Mouse (Mus musculus) embryonic facial prominence, embryonic 11.5 days (tissue): Measurements from ENCODE around the gene Tmem11. TPM values are rescaled to one million over a fixed set of nuclear protein-coding genes. Genes with fewer than 3 reads are reported as not detected.

Experiments used
- ATAC-seq: fragments of 200-750 bp; cut with Nextera tagmentation; replicated peaks from 2 replicates; pipeline ENCODE4 v1.8.0; 2017; ENCODE audit warnings: low read depth; ENCODE audit not compliant: insufficient number of reproducible peaks, low FRiP score, low TSS enrichment
- DNase-seq: peaks from one replicate; pipeline ENCODE4 v3.0.0-alpha.2; 2015; ENCODE audit warnings: low spot score
- H3K27ac ChIP-seq: fragments of 300-500 bp; sonication (generic); replicated peaks from 2 replicates; pipeline ENCODE4 v1.5.1; 2014; ENCODE audit warnings: mild to moderate bottlenecking, low read depth, low read length, control low read depth
- H3K27me3 ChIP-seq: fragments of 300-500 bp; sonication (generic); 2 replicates; pipeline ENCODE4 v1.6.1; 2014; ENCODE audit warnings: mild to moderate bottlenecking, low read length, moderate library complexity, mixed read lengths; ENCODE audit not compliant: control insufficient read depth, insufficient read depth
- H3K36me3 ChIP-seq: fragments of 300-500 bp; sonication (generic); replicated peaks from 2 replicates; pipeline ENCODE4 v1.6.1; 2014; ENCODE audit warnings: low read depth, mild to moderate bottlenecking, low read length, moderate library complexity, mixed read lengths; ENCODE audit not compliant: control insufficient read depth, insufficient read depth
- H3K4me1 ChIP-seq: fragments of 300-500 bp; sonication (generic); 2 replicates; pipeline ENCODE4 v1.6.1; 2014; ENCODE audit warnings: low read length, mixed read lengths; ENCODE audit not compliant: control insufficient read depth, insufficient read depth
- H3K4me2 ChIP-seq: fragments of 300-500 bp; sonication (generic); 2 replicates; pipeline ENCODE4 v1.6.1; 2014; ENCODE audit warnings: low read depth, mild to moderate bottlenecking, control low read depth, low read length, moderate library complexity
- H3K4me3 ChIP-seq: fragments of 300-500 bp; sonication (generic); 2 replicates; pipeline ENCODE4 v1.5.1; 2014; ENCODE audit warnings: low read depth, low read length, control low read depth
- H3K9ac ChIP-seq: fragments of 300-500 bp; sonication (generic); replicated peaks from 2 replicates; pipeline ENCODE4 v1.6.1; 2014; ENCODE audit warnings: mild to moderate bottlenecking, control low read depth, low read length
- H3K9me3 ChIP-seq: fragments of 300-500 bp; sonication (generic); replicated peaks from 2 replicates; pipeline ENCODE4 v1.6.1; 2016; ENCODE audit warnings: mild to moderate bottlenecking, low read length, inconsistent platforms, mixed read lengths; ENCODE audit not compliant: control insufficient read depth
- whole genome bisulfite sequencing: fragments of 180-500 bp; shearing (Covaris S2); extraction: QIAGEN DNeasy Blood & Tissue Kit; methylation state at CpG from one replicate; pipeline ENCODE4 v1.1.7; 2014; 5-methylcytosine and 5-hydroxymethylcytosine counted together
- polyA plus RNA-seq: library from polyadenylated mRNA; unstranded; fragments of >200 nt; fragmentation: Nextera tagmentation; extraction: Ambion mirVana; gene quantifications from 2 replicates; pipeline ENCODE4 v1.2.1, GENCODE M21; 2014

Tmem11 gene
- polyA plus RNA-seq, 1 experiment from 2014 or later, result 60.4 TPM

DNA sequence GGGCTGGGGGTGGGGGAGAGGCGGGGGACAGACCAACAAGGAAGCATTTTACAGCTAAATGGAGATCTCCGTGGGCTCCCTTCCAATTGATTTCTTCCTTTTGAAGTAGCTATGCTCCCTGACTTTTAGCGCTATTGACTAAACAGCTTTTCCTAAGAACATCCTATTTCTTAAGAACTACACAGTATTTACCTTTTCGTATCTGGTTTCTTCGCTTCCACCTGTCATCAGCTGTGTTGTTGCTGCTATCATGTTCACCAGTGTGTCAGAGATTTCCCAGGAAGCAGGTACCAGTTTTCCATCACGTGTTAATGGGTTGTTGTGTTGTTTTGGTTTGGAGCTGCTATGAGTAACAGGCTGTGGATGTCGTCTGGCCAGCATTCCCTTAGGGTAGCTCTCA, 35.4 kb upstream of the Tmem11 start, which contains the start of gene Natd1:
Natd1 (minus strand) TSS at position 260 of the 400 bp plus-strand sequence.
- H3K4me3 ChIP-seq, result peak within 1 kb of the TSS; percentile 82
- H3K27me3 ChIP-seq, result no peaks in the 10 kb centered on the region
- H3K4me2 ChIP-seq, result peak within 1 kb of the TSS; percentile 67
- WGBS, result 36% methylated on average over 7 of the region's 7 CpGs
- no peaks in the 10 kb centered on the region for H3K9me3 ChIP-seq
- no peaks in the 10 kb centered on the region for H3K4me1 ChIP-seq
- H3K27ac ChIP-seq, result no peak within 1 kb of the TSS
- no peak for ATAC-seq
- peak within 1 kb of the TSS; percentile 81 for H3K9ac ChIP-seq
- no peaks in the 10 kb centered on the region for H3K36me3 ChIP-seq
- DNase-seq, result no peak

DNA sequence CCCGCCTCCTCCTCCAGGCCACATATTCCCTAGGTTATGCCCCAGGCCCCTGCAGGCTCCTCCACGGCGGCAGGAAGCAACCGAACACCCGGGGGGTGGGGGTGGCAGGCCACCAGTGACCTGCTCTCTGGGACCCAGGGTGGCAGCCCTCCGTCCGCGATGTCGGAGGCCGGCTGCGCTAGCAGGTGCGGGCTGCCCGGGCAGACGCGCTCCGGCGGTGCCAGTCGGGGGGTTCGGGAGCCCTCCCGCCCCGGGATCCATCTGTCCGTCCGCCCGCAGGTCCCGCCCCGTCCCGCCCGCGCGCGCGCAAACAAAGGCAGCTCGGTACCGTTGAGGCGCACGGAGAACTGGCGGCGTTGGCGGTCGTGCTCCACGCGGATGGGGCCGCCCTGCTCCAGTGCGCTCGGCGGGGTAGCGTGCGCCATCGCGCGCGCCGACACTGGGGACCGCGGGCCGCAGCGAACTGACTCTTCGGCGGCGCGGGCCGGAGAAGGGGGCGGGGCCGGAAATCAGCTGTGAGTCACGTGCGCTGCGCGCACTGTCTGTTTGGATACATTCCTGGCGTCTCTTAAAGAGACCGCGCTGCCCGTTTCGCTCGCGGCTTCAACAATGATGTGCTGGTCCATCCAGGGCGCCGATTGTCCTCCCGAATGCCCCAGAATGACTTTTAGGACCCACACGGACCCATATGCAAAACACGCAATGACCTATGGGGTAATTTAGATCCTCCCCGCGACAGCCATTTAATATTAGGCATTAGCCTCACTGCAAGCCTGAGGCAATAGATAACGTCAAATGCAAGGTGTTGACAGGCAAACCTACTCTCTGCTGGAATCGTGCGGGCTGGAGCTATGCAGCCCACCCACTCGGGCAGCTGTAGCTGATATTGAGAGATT, 34.5 kb upstream of the Tmem11 start:
- no peak overlapping the region for H3K27ac ChIP-seq
- H3K4me2 ChIP-seq, result peak overlapping the region; percentile 67
- DNase-seq (peak; percentile 96), ATAC-seq (peak; percentile 89)
- no peaks in the 10 kb centered on the region for H3K9me3 ChIP-seq
- H3K36me3 ChIP-seq, result no peaks in the 10 kb centered on the region
- H3K9ac ChIP-seq, result peak overlapping the region; percentile 81
- H3K27me3 ChIP-seq, result no peaks in the 10 kb centered on the region
- peak overlapping the region; percentile 82 for H3K4me3 ChIP-seq
- no peaks in the 10 kb centered on the region for H3K4me1 ChIP-seq
- WGBS, result under 1% methylated on average over 85 of the region's 86 CpGs

DNA sequence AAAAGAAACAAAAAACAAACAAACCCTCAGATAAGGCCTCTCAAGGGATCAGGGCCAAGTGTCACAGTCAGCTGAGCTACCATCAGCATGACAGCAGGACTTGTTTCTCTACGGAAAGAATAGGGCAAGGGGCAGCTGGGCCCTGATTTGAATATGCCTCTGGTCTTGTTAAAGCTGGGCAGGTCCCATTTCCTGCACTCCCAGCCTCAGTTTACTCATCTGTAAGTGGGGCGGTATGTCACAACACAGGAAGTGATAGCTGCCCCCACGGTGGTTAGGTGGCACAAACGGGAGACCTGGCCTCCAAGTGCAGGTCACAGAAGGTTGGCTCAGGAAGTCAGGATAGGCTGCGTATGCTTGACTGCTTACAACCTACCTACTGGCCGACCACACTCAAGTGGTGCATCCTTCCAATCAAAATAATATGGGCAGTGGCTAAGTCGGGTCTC, 33.5 kb upstream of the Tmem11 start:
- H3K4me3 ChIP-seq, result peak overlapping the region; percentile 82
- ATAC-seq, result no peak
- H3K27ac ChIP-seq, result no peak overlapping the region
- 28% methylated on average over 7 of the region's 7 CpGs for WGBS
- no peaks in the 10 kb centered on the region for H3K9me3 ChIP-seq
- H3K36me3 ChIP-seq, result no peaks in the 10 kb centered on the region
- peak overlapping the region; percentile 81 for H3K9ac ChIP-seq
- no peaks in the 10 kb centered on the region for H3K4me1 ChIP-seq
- no peak for DNase-seq
- peak overlapping the region; percentile 67 for H3K4me2 ChIP-seq
- H3K27me3 ChIP-seq, result no peaks in the 10 kb centered on the region

DNA sequence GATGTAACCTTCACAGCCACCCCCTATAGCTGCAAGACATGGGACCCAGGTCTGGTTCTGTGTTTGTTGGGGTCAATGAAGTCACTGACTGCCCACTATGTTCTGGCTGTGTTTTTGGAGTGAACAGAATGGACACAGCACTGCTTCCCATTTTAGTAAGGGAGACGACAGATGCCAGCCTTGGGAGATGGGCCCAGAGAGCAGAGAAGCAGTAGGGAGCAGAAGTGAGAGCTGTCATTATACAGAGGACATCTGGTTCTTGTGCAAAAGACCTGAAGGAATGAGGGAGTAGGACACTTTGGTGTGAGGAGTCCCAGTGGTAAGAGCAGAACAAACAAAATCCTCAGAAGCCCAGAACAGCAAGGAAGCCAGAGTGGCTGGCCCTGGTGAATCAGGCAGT, 30.6 kb upstream of the Tmem11 start:
- H3K9ac ChIP-seq, result no peak overlapping the region
- no peak overlapping the region for H3K4me3 ChIP-seq
- H3K4me2 ChIP-seq, result no peak overlapping the region
- 85% methylated on average over 1 of the region's 1 CpGs for WGBS
- no peaks in the 10 kb centered on the region for H3K4me1 ChIP-seq
- H3K36me3 ChIP-seq, result peaks cover 7% of the 10 kb centered on the region; the same call in 1 of the 2 replicates
- no peaks in the 10 kb centered on the region for H3K9me3 ChIP-seq
- DNase-seq (no peak), ATAC-seq (no peak)
- no peaks in the 10 kb centered on the region for H3K27me3 ChIP-seq
- no peak overlapping the region for H3K27ac ChIP-seq

DNA sequence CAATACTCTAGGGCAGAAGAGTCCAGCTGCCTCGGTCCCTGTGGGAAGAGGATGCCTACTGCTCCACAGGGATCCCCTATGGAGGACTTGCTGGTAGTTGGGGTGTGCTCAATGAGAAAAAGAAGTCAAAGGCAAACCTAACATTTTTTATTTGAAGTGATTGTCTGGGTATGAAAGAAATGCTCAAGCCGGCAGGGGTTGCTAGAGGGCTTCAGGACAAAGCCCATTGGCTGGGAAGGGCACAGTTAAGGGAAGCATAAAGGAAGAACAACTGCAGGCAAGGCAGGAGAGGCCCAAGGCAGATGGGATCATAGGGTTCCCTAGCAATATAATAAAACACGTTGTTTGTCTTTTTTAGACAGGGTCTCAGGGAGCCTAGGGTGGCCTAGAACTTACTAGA, 29.0 kb upstream of the Tmem11 start:
- no peak overlapping the region for H3K4me3 ChIP-seq
- H3K4me1 ChIP-seq, result no peaks in the 10 kb centered on the region
- no peak overlapping the region for H3K9ac ChIP-seq
- H3K27me3 ChIP-seq, result no peaks in the 10 kb centered on the region
- no peak overlapping the region for H3K27ac ChIP-seq
- no peaks in the 10 kb centered on the region for H3K9me3 ChIP-seq
- no peak overlapping the region for H3K4me2 ChIP-seq
- ATAC-seq, result no peak
- peaks cover 7% of the 10 kb centered on the region; the same call in 1 of the 2 replicates for H3K36me3 ChIP-seq
- DNase-seq, result no peak
- WGBS, result 66% methylated on average over 3 of the region's 3 CpGs

DNA sequence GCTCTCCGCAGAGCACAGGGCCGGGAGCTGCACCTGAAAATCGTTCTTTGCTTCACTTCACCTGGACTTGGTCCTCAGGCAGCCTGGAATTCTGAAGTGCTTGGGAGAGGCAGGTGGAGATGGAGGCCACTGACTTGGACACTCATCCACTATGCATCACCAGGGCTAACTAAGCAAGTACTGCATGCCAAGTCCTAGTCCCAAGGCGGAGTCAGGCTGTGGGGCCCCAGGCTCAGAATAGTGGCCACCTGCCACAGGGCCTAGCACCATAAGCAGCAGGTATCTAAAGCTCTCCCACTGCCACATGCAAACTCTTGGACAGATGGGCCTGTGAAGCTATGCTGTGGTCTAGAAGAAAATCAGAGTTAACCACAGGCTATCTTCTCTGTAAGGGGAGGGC, 27.4 kb upstream of the Tmem11 start:
- Histone ChIP-seq H3K36me3 (peaks cover 7% of the 10 kb centered on the region; the same call in 1 of the 2 replicates), H3K27ac (no peak overlapping the region), H3K4me2 (no peak overlapping the region), H3K27me3 (no peaks in the 10 kb centered on the region), H3K4me1 (no peaks in the 10 kb centered on the region), H3K4me3 (no peak overlapping the region), H3K9me3 (no peaks in the 10 kb centered on the region), H3K9ac (no peak overlapping the region)
- DNase-seq (no peak), ATAC-seq (no peak)
- WGBS, result 94% methylated on average over 4 of the region's 4 CpGs

DNA sequence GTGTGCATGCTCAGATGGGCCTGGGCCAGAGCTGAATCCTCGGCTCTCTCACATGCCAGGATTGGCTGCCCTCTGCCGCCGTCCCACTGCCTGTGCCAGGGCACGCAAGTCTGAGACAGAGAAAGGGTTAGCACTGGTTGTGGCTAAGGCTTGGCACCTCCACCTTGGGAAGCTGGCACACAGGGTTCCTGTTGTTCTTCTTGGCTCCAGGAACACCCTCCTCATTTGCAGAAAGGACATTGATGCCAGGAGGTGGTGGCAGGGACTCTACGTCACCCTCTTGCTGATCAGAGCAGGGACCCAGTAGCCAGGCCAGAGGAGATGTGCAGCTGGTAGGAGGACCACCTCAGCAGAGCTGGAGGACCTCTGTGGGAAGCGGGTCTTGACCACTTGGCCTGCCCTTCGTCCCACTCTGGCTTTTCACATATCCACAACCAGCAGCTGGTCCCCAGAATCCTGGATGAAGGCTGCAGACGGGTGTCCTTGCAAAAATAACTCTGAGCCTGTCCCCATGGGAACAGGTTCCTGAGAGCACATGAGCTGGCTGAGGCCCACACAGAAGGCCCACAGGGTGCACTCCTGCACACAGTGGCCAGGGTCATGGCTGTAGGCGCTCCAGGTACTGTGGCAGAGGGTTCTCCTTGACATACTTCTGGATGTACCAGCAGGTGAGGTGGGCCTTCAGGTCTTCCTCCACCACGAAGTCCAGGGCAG, 26.5 kb upstream of the Tmem11 start:
- 91% methylated on average over 10 of the region's 10 CpGs for WGBS
- Histone ChIP-seq H3K4me2 (no peak overlapping the region), H3K4me3 (no peak overlapping the region), H3K9me3 (no peaks in the 10 kb centered on the region), H3K9ac (no peak overlapping the region), H3K27ac (no peak overlapping the region), H3K4me1 (no peaks in the 10 kb centered on the region), H3K36me3 (peaks cover 7% of the 10 kb centered on the region; the same call in 1 of the 2 replicates), H3K27me3 (no peaks in the 10 kb centered on the region)
- DNase-seq, result no peak
- no peak for ATAC-seq

DNA sequence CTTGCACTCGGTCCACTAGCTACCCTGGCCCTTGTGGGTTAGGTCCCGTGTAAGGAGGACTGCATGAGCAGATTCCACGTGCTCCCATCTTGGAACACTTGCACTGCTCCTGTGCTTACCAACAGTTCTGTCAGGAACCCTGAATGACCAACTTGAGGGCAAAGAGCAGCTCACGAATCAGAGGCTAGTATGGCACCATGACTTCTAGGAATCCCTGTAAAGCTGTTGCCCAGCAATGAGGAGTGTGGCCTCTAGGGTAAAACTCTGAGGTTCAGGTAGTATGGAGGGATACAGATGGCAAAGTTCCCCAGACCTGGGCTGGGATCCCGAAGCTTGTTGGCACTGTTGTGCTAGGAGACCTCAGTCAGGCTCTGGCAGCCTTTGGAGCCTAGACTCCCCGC, 24.6 kb upstream of the Tmem11 start:
- DNase-seq (no peak), ATAC-seq (no peak)
- Histone ChIP-seq H3K27me3 (no peaks in the 10 kb centered on the region), H3K9me3 (no peaks in the 10 kb centered on the region), H3K9ac (no peak overlapping the region), H3K36me3 (peaks cover 7% of the 10 kb centered on the region; the same call in 1 of the 2 replicates), H3K4me1 (no peaks in the 10 kb centered on the region), H3K4me3 (no peak overlapping the region), H3K4me2 (no peak overlapping the region), H3K27ac (no peak overlapping the region)
- WGBS, result 88% methylated on average over 6 of the region's 6 CpGs
